Mouse (Mus musculus): ENCODE data around the gene Chst3. TPM values are rescaled to one million over a fixed set of nuclear protein-coding genes. Genes with fewer than 3 reads are reported as not detected.
"Not testable (repeated sequence)": the region's sequence is repeated elsewhere in the genome, so short reads cannot be mapped to it uniquely, and the experiment has no call there.

Chst3 gene
- total and polyA plus RNA-seq, 2 experiments from 2014 or later: 0.20 to 2.2 TPM

GRCm38 (mm10) chr10:60230321-60231088, 11.4 kb upstream of the Chst3 start:
- Histone ChIP-seq H3K36me3 (replicated peaks; ENCODE audit: control insufficient read depth, insufficient read depth, low read length) (no peaks in the 10 kb centered on the region), H3K27ac (ENCODE audit: low read depth) (no peak overlapping the region), H3K27me3 (ENCODE audit: control insufficient read depth, insufficient read depth, low read length) (no peaks in the 10 kb centered on the region), H3K4me2 (ENCODE audit: low read depth, low read length) (no peak overlapping the region), H3K9me3 (replicated peaks; ENCODE audit: control insufficient read depth, low read length) (no peaks in the 10 kb centered on the region), H3K9ac (replicated peaks; ENCODE audit: low read depth, low read length) (no peak overlapping the region), H3K4me1 (ENCODE audit: control insufficient read depth, insufficient read depth) (peaks cover 4% of the 10 kb centered on the region; the same call in 1 of the 2 replicates), H3K4me3 (ENCODE audit: low read depth, low read length) (no peak overlapping the region)
- TF ChIP-seq EP300 (IDR thresholded peaks at IDR 0.05; ENCODE audit: low read depth) (no peak), CTCF (IDR thresholded peaks at IDR 0.05; ENCODE audit: low read depth) (no peak)
- WGBS: 67% methylated on average over 6 of the region's 6 CpGs
- ATAC-seq (ENCODE audit: insufficient read depth, low read depth) (no peak), DNase-seq (ENCODE audit: low spot score) (no peak)

DNA sequence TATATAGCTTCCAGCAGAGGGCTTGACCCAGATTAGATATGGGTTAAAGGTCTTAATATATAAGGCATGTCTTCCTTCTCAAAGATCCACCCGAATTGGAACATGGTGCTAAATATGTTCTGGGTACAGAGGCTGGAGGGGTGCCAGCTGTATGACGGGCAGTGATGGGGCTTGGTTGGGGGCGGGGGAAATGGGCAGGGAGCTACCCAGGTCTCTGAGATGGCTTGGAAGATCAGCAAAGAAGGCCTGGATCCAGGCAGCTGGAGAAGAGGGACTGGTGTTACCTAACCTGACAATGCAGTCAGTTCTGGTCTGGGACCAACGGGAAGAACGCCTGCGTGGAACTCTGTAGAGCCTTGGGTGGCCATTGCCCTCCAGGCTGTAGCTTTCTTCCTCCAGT, 10.1 kb upstream of the Chst3 start:
- 0 out of 2 replicates have a peak, but pooled peaks cover 8% of the 10 kb centered on the region for H3K27me3 ChIP-seq (ENCODE audit: control insufficient read depth, insufficient read depth, low read length)
- DNase-seq (ENCODE audit: low spot score) (no peak), ATAC-seq (ENCODE audit: insufficient read depth, low read depth) (no peak)
- no peak for TF ChIP-seq CTCF (IDR thresholded peaks at IDR 0.05; ENCODE audit: low read depth)
- H3K4me2 ChIP-seq (ENCODE audit: low read depth, low read length): no peak overlapping the region
- no peak overlapping the region for H3K9ac ChIP-seq (replicated peaks; ENCODE audit: low read depth, low read length)
- no peak overlapping the region for H3K27ac ChIP-seq (ENCODE audit: low read depth)
- WGBS: 69% methylated on average over 6 of the region's 6 CpGs
- H3K4me3 ChIP-seq (ENCODE audit: low read depth, low read length): no peak overlapping the region
- no peaks in the 10 kb centered on the region for H3K36me3 ChIP-seq (replicated peaks; ENCODE audit: control insufficient read depth, insufficient read depth, low read length)
- peaks cover 4% of the 10 kb centered on the region; the same call in 1 of the 2 replicates for H3K4me1 ChIP-seq (ENCODE audit: control insufficient read depth, insufficient read depth)
- no peaks in the 10 kb centered on the region for H3K9me3 ChIP-seq (replicated peaks; ENCODE audit: control insufficient read depth, low read length)

DNA sequence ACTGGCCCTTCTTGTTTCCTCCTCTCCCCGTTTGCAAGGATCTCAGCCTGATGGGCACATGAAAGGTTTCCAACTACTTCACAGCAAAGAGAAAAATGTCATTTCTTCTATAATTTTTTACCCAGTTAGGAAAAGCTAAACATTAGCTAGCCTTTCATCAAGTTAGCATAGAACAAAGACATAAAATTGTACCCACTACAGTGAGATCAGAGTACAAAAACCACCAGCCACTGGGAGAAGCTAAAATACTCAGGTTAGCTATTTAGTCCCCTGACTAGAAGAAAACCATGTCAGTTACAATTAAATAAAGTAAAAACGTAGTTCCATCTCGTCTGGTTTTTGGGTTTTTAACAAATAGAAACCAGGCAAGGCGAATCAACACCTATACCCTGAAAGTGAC, 8.6 kb upstream of the Chst3 start:
- Histone ChIP-seq H3K9me3 (replicated peaks; ENCODE audit: control insufficient read depth, low read length) (no peaks in the 10 kb centered on the region), H3K27me3 (ENCODE audit: control insufficient read depth, insufficient read depth, low read length) (0 out of 2 replicates have a peak, but pooled peaks cover 11% of the 10 kb centered on the region), H3K4me1 (ENCODE audit: control insufficient read depth, insufficient read depth) (peaks cover 4% of the 10 kb centered on the region; the same call in 1 of the 2 replicates), H3K36me3 (replicated peaks; ENCODE audit: control insufficient read depth, insufficient read depth, low read length) (no peaks in the 10 kb centered on the region), H3K4me2 (ENCODE audit: low read depth, low read length) (no peak overlapping the region), H3K9ac (replicated peaks; ENCODE audit: low read depth, low read length) (no peak overlapping the region), H3K4me3 (ENCODE audit: low read depth, low read length) (no peak overlapping the region), H3K27ac (ENCODE audit: low read depth) (no peak overlapping the region)
- DNase-seq (ENCODE audit: low spot score) (no peak), ATAC-seq (ENCODE audit: insufficient read depth, low read depth) (no peak)
- WGBS: 71% methylated on average over 4 of the region's 4 CpGs
- no peak for TF ChIP-seq EP300 (IDR thresholded peaks at IDR 0.05; ENCODE audit: low read depth)
- TF ChIP-seq CTCF (IDR thresholded peaks at IDR 0.05; ENCODE audit: low read depth): no peak

- H3K9me3 ChIP-seq (replicated peaks; ENCODE audit: control insufficient read depth, low read length): no peaks in the 10 kb centered on the region
- no peak overlapping the region for H3K9ac ChIP-seq (replicated peaks; ENCODE audit: low read depth, low read length)
- no peak for TF ChIP-seq CTCF (IDR thresholded peaks at IDR 0.05; ENCODE audit: low read depth)
- TF ChIP-seq EP300 (IDR thresholded peaks at IDR 0.05; ENCODE audit: low read depth): no peak
- no peaks in the 10 kb centered on the region for H3K36me3 ChIP-seq (replicated peaks; ENCODE audit: control insufficient read depth, insufficient read depth, low read length)
- WGBS: 78% methylated on average over 2 of the region's 2 CpGs
- no peak for ATAC-seq (ENCODE audit: insufficient read depth, low read depth)
- peaks cover 29% of the 10 kb centered on the region for H3K27me3 ChIP-seq (ENCODE audit: control insufficient read depth, insufficient read depth, low read length)
- no peak for DNase-seq (ENCODE audit: low spot score)
- H3K4me2 ChIP-seq (ENCODE audit: low read depth, low read length): no peak overlapping the region
- no peak overlapping the region for H3K27ac ChIP-seq (ENCODE audit: low read depth)
- H3K4me1 ChIP-seq (ENCODE audit: control insufficient read depth, insufficient read depth): peaks cover 4% of the 10 kb centered on the region; the same call in 1 of the 2 replicates
- no peak overlapping the region for H3K4me3 ChIP-seq (ENCODE audit: low read depth, low read length)
Observed at GRCm38 (mm10) chr10:60224601-60225000, 5.5 kb upstream of the Chst3 start.

DNA sequence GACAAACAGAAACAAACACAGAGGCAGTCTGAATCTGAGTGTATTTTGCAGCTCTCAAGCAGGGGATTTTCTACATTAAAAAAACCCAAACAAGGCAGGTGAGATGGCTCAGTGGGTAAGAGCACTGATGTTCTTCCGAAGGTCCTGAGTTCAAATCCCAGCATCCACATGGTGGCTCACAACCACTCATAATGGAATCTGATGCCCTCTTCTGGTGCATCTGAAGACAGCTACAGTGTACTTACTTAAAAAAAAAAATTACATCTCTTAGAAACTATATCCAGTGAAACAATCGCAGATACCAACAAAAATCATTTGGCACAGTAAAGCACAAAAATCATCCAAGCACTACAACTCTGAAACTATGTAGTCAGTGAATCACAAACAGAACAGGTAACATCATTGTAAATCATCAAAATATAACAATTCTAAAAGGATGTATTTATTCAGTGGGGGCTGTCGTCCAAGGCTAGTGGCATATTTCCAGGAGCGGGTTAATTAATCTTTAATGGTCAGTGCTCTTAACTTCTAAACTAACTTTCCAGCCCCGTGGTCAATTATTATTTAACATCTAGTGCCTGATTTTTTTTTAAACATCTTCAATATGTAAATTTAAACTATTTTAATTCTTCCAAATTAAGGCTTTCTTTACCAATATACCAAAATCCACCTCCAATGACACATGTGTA, 2.7 kb upstream of the Chst3 start:
- not testable (repeated sequence) for H3K9me3 ChIP-seq (replicated peaks; ENCODE audit: control insufficient read depth, low read length); H3K4me2 ChIP-seq (ENCODE audit: low read depth, low read length); H3K9ac ChIP-seq (replicated peaks; ENCODE audit: low read depth, low read length); H3K4me3 ChIP-seq (ENCODE audit: low read depth, low read length); H3K27ac ChIP-seq (ENCODE audit: low read depth); H3K4me1 ChIP-seq (ENCODE audit: control insufficient read depth, insufficient read depth); ATAC-seq (ENCODE audit: insufficient read depth, low read depth); H3K36me3 ChIP-seq (replicated peaks; ENCODE audit: control insufficient read depth, insufficient read depth, low read length); DNase-seq (ENCODE audit: low spot score)
- 90% methylated on average over 5 of the region's 5 CpGs for WGBS
- H3K27me3 ChIP-seq (ENCODE audit: control insufficient read depth, insufficient read depth, low read length): peaks cover 56% of the 10 kb centered on the region

All from heart, postnatal 0 days (tissue).